Mouse (Mus musculus) megakaryocyte, adult 5-6 weeks (primary cell): ENCODE data around the gene Pak6. TPM values are rescaled to one million over a fixed set of nuclear protein-coding genes. Genes with fewer than 3 reads are reported as not detected.
A peak's percentile ranks its signal among the peaks of the same experiment; 100 is the strongest.
"Not testable (repeated sequence)": the region's sequence is repeated elsewhere in the genome, so short reads cannot be mapped to it uniquely, and the experiment has no call there.

Experiments
- ATAC-seq: 2 replicates; pipeline ENCODE4 v1.8.0; 2016; ENCODE audit warnings: mild to moderate bottlenecking, inconsistent platforms; ENCODE audit not compliant: poor library complexity, severe bottlenecking
- total RNA-seq, 2 experiments: library from RNA; stranded (forward) in 1 of 2; stranded (reverse) in 1 of 2; fragments of 153-499, 151-499 nt in 1 of 2; fragments of 221-1000, 200-1000 nt in 1 of 2; gene quantifications; 2 replicates each; pipeline versions ENCODE4 v1.2.3 to v1.2.4; 2015 to 2017

The Pak6 gene
- total RNA-seq (2015) (not detected in 2 replicates), total RNA-seq (2017) (not detected in 2 replicates)

DNA sequence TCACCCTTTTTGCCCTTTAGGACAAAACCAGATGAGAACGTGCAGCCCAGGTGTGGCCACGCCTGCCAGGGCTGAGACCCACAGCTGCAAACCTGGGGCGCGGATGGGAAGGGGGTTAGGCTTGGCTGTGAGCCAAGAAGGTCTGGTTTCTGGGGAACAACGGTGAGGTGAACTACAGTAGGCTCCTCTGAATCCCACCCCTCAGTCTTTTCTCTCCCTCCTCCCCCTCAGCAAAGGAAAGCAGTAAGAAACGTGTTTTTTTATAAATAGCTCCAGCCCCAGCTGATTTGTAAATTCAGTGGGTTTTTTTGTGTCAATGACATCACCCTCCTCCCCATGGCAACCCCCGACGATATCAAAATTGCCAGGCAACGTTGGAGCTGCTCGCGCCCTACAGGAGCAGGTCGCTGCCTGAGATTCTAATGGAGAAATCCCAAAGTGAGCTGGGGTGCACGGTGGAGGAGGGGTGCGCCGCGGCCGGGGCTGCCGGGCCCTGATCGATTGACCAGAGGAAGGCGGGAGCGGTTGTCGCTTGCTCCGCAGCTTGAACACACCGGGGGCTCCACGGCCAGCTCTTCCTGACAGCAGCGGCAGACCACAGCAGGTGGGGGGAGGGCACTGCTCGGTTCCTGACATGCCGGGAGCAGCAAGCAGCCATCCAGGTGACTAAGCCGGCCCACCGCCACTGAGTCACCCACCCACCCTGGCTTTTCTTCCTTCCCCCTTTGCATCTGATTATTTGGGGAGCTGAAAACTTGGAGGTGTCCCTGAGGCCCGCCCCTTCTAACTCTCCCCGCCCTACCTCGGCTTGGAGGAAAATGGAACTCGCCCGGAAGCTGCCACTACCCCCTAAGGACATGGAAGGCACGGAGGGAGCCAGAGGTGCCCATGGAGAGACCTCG is at the start of gene Pak6:
TSS of gene Pak6 (plus strand) at position 402 of the 902 bp plus-strand sequence.
- no peak for ATAC-seq

DNA sequence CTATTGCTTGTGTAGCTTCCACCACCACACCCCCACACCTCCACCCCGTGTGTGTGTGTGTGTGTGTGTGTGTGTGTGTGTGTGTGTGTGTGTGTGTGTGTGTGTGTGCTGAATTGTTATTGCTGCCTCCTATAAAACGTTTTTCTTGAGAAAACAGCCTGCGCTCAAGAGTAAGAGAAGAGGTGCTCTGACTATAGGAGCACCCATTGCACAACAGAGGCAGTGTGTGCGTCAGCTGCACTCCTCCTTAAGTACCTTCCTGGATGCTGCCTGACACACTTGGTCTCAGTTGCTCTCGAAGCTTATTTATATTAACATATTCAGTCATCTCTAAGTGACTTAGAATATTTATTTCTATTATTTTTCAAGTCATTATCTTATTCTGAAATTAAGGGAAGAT is 45.1 kb upstream of the Pak6 start:
- no peak for ATAC-seq

- no peak for ATAC-seq
These were observed 43.0 kb upstream of the Pak6 start for GRCm38 (mm10) chr2:118620101-118620500.

DNA sequence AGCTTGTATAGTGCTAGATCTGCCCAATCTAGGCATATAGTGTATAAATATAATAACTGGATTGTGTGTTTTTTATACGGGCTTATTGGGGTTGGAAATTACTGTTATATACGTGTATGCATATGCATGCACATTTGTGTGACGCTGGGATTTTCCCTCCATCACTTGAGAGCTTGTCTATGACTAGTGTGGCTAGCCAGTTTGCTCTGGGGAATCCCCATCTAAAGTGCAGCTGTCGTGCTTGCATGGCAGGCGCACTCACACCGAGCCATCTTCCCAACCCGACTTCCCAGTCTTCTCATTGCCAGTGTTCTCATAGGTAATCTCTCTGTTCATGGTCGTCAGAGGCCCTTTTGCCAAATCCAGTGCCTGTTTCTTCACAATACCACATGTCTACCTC is 42.5 kb upstream of the Pak6 start:
- ATAC-seq = no peak

- no peak for ATAC-seq
These were observed 33.8 kb upstream of the Pak6 start for GRCm38 (mm10) chr2:118629276-118629675.

- no peak for ATAC-seq
These were observed 29.7 kb upstream of the Pak6 start for GRCm38 (mm10) chr2:118633441-118633840.

DNA sequence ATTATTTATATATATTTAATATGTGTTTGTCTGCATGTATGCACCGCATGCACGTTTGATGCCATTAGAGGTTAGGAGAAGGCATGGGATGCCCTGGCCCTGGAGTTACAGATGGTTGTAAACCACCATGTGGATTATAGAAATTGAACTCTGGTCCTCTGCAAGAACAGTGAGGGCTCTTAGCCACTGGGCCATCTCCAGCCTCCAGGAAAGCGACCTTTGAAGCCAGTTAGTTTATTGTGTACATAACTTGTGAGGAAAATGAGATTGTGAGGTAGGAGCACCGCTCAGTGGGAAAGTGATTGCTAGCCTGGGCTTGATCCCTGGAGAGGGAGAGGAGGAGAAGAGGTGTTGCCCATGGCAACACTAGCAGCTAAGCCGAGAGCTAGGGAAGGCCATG is 25.8 kb upstream of the Pak6 start:
- ATAC-seq = no peak

GRCm38 (mm10) chr2:118637888-118638526 is 25.1 kb upstream of the Pak6 start:
- peak; percentile 88 for ATAC-seq

DNA sequence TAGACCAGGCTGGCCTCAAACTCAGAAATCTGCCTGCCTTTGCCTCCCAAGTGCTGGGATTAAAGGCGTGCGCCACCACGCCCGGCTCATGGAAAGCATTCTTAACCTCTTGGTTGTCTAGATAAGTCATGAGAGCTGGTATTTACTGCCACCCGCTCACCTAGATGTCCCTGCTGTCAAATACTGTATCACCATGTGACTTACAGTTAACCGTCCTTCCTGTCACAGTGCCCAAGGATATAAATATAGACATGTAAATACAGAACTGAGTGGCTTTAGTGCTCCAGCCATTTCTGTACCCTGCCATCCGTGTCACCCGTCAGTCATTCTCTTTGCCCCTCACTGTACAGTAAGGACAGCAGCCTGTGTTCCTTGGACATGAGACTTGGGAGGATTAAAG is 24.4 kb upstream of the Pak6 start:
- ATAC-seq = no peak

DNA sequence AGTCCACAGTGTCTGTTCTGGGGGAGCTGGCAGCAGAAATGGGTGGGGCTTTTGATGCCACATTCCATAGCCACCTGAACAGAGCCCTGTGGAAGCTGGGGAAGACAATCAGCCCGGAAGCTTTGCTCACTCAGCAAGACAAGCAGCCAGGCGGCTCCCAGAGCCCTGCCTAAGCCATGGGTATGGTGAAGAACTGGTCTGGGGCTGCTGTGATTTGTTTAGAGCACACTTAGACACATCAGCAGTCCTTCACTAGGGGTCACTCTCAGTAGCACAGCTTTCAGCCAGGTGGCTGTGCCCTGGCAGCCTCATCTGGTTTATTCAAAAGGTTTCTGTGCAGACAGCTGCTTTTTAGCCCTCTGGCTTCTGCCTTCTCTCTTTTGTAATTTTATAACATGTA is 22.0 kb upstream of the Pak6 start:
- ATAC-seq = no peak

- peak; percentile 73 for ATAC-seq
These were observed 20.7 kb upstream of the Pak6 start for GRCm38 (mm10) chr2:118642431-118642830.

GRCm38 (mm10) chr2:118642942-118643341 is 20.2 kb upstream of the Pak6 start:
- ATAC-seq = no peak

DNA sequence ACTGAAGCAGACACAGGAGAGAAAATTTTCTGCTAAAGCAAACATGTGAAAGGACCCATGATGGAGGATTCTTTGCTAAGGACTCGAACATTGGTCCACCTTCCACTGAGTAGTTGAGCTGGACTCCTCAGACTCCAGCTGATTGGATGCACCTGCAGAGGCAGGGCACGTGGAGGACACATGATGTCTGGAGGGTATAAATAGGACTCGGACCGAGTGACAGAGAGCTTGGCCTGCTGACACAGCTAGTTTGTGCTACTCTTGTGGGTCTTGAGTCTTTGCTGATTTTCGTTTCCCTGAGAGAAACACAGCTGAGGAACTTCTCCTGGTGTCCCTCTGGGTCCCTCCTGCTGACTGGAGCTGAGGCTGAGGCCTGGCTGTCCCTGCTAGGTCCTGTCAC is 16.4 kb upstream of the Pak6 start:
- ATAC-seq = no peak

- ATAC-seq = not testable (repeated sequence)
These were observed 12.4 kb upstream of the Pak6 start for GRCm38 (mm10) chr2:118650697-118651096.

DNA sequence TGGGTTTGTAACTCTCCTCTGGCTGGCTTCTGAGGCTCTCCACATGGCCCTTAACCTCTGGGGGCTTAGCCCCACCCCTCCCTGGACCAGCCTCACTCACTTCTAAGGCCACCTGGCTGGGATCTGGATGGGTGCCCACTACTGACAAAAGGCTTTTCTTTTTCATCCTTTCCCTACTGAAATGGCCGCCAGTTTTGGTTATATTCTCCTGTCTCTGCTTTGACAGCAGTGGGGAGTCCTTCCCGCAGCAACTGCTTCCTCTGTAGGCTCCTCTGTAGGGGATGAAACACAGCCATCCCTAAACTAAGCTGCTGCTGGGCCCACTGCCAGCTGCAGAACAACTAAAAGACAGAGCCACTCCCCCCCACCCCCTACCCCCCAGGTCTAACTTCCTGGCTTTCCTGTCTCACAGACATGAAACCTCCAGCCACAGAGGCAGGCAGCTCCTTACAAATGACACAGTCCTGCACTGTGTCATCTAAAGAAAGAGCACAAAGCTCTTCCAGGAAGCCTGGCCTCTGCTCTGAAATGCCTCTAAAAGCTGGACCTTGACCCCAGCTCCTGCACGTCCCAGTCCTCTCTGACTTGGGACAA is 6.3 kb upstream of the Pak6 start:
- ATAC-seq = no peak

GRCm38 (mm10) chr2:118658457-118658856 is 4.6 kb upstream of the Pak6 start:
- ATAC-seq = peak; percentile 54; the same call in 1 of the 2 replicates

DNA sequence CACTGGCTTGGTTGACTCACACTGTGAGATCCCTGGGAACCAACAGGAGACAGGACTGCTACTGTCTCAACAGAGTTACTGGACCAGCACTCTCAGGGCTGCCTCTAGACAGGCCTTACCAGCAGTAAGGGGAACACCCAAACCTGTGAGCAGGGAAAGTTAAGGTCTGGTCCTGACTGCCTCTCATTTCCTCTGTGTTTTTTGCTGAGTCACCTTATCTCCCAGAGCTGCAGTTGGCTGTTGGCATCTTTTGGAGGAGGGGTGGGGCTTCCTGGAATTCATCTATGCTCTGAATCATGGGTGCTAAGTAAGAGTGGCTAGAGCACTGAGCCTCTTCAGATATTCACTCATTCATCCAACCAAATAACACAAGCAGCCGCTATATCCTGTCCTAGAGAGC is 4.0 kb upstream of the Pak6 start:
- peak; percentile 34 for ATAC-seq

GRCm38 (mm10) chr2:118659493-118659892 is 3.6 kb upstream of the Pak6 start:
- no peak for ATAC-seq

- ATAC-seq = peak; percentile 68
These were observed 3.1 kb upstream of the Pak6 start for GRCm38 (mm10) chr2:118659998-118660452.

GRCm38 (mm10) chr2:118661891-118662290 is 1.2 kb upstream of the Pak6 start:
- ATAC-seq = no peak
